Mouse (Mus musculus): ENCODE data around the gene Hjurp.

The Hjurp gene

GRCm38 (mm10) chr1:88277098-88277817 lies at the start of gene Hjurp, which contains the start of gene Trpm8:
Gene Hjurp, minus strand, starts transcription at chr1:88277633.
Gene Trpm8, plus strand, starts transcription at chr1:88277661.
- peak; percentile 100 for DNase-seq

GRCm38 (mm10) chr1:88323101-88323500 lies 45.7 kb upstream of the Hjurp start:
- DNase-seq, result no peak

- DNase-seq, result no peak
Observed at GRCm38 (mm10) chr1:88322146-88322545, 44.7 kb upstream of the Hjurp start.

GRCm38 (mm10) chr1:88320821-88321395 lies 43.5 kb upstream of the Hjurp start:
- DNase-seq, result no peak

GRCm38 (mm10) chr1:88318531-88319060 lies 41.2 kb upstream of the Hjurp start:
- no peak for DNase-seq

- DNase-seq, result no peak
Observed at GRCm38 (mm10) chr1:88317279-88317678, 39.8 kb upstream of the Hjurp start.

- DNase-seq, result no peak
Observed at GRCm38 (mm10) chr1:88310349-88310748, 32.9 kb upstream of the Hjurp start.

GRCm38 (mm10) chr1:88309905-88310304 lies 32.5 kb upstream of the Hjurp start:
- no peak for DNase-seq

- no peak for DNase-seq
Observed at GRCm38 (mm10) chr1:88309020-88309419, 31.6 kb upstream of the Hjurp start.

- no peak for DNase-seq
Observed at GRCm38 (mm10) chr1:88307180-88307579, 29.7 kb upstream of the Hjurp start.

GRCm38 (mm10) chr1:88306543-88306942 lies 29.1 kb upstream of the Hjurp start:
- DNase-seq, result no peak

- DNase-seq, result no peak
Observed at GRCm38 (mm10) chr1:88305018-88305795, 27.8 kb upstream of the Hjurp start.

- DNase-seq, result no peak
Observed at GRCm38 (mm10) chr1:88304261-88304985, 27.0 kb upstream of the Hjurp start.

- no peak for DNase-seq
Observed at GRCm38 (mm10) chr1:88303762-88304161, 26.3 kb upstream of the Hjurp start.

- DNase-seq, result no peak
Observed at GRCm38 (mm10) chr1:88302057-88302740, 24.8 kb upstream of the Hjurp start.

- no peak for DNase-seq
Observed at GRCm38 (mm10) chr1:88301121-88302014, 23.9 kb upstream of the Hjurp start.

- DNase-seq, result no peak
Observed at GRCm38 (mm10) chr1:88300301-88301050, 23.0 kb upstream of the Hjurp start.

- no peak for DNase-seq
Observed at GRCm38 (mm10) chr1:88299529-88299945, 22.1 kb upstream of the Hjurp start.

GRCm38 (mm10) chr1:88298686-88299528 lies 21.5 kb upstream of the Hjurp start:
- DNase-seq, result no peak
